Mouse (Mus musculus) heart, postnatal 0 days (tissue): ENCODE data around the gene Npr2. TPM values are rescaled to one million over a fixed set of nuclear protein-coding genes. Genes with fewer than 3 reads are reported as not detected.

Experiments
- ATAC-seq: fragments of 200-750 bp; cut with Nextera tagmentation; 2 replicates; pipeline ENCODE4 v1.8.0; 2017; ENCODE audit warnings: low read depth, moderate number of reproducible peaks, moderate library complexity; ENCODE audit not compliant: insufficient read depth
- DNase-seq: peaks from one replicate; pipeline ENCODE4 v3.0.0-alpha.2; 2016; ENCODE audit warnings: low spot score
- H3K27ac ChIP-seq: fragments of 300-500 bp; sonication (generic); 2 replicates; pipeline ENCODE4 v1.5.1; 2014; ENCODE audit warnings: low read depth, mild to moderate bottlenecking
- H3K27me3 ChIP-seq: fragments of 300-500 bp; sonication (generic); 2 replicates; pipeline ENCODE4 v1.6.1; 2014; ENCODE audit warnings: low read length, mixed read lengths; ENCODE audit not compliant: control insufficient read depth, insufficient read depth
- H3K36me3 ChIP-seq: fragments of 300-500 bp; sonication (generic); replicated peaks from 2 replicates; pipeline ENCODE4 v1.6.1; 2014; ENCODE audit warnings: low read length, mixed read lengths; ENCODE audit not compliant: control insufficient read depth, insufficient read depth
- H3K4me1 ChIP-seq: fragments of 300-500 bp; sonication (generic); 2 replicates; pipeline ENCODE4 v1.6.1; 2014; ENCODE audit warnings: antibody characterized with exemption; ENCODE audit not compliant: control insufficient read depth, insufficient read depth
- H3K4me2 ChIP-seq: fragments of 300-500 bp; sonication (generic); 2 replicates; pipeline ENCODE4 v1.6.1; 2014; ENCODE audit warnings: low read depth, mild to moderate bottlenecking, low read length, moderate library complexity
- H3K4me3 ChIP-seq: fragments of 300-500 bp; sonication (generic); 2 replicates; pipeline ENCODE4 v1.5.1; 2014; ENCODE audit warnings: low read depth, low read length
- H3K9ac ChIP-seq: fragments of 300-500 bp; sonication (generic); replicated peaks from 2 replicates; pipeline ENCODE4 v1.6.1; 2014; ENCODE audit warnings: low read depth, low read length, mixed read lengths
- H3K9me3 ChIP-seq: fragments of 300-500 bp; sonication (generic); replicated peaks from 2 replicates; pipeline ENCODE4 v1.6.1; 2016; ENCODE audit warnings: low read length; ENCODE audit not compliant: control insufficient read depth
- CTCF ChIP-seq: IDR thresholded peaks from 2 replicates; pipeline ENCODE4 v1.5.1; 2016; ENCODE audit warnings: antibody characterized with exemption, control low read depth, low read depth
- EP300 ChIP-seq: IDR thresholded peaks from 2 replicates; pipeline ENCODE4 v1.6.1; 2016; ENCODE audit warnings: antibody characterized with exemption, low read depth
- WGBS: fragments of 180-500 bp; shearing (Covaris S2); extraction: QIAGEN DNeasy Blood & Tissue Kit; methylation state at CpG from one replicate; pipeline ENCODE4 v1.1.7; 2014; 5-methylcytosine and 5-hydroxymethylcytosine counted together
- polyA plus RNA-seq: library from polyadenylated mRNA; unstranded; fragments of >200 nt; fragmentation: Nextera tagmentation; extraction: Ambion mirVana; gene quantifications from 2 replicates; pipeline ENCODE4 v1.2.1, GENCODE M21; 2015
- total RNA-seq: library from RNA; depleted of rRNA; stranded (reverse); fragments of >200 nt; gene quantifications from 2 replicates; pipeline ENCODE4 v1.2.3, GENCODE M21; 2014; ENCODE audit warnings: low replicate concordance

Gene Npr2
- total and polyA plus RNA-seq, 2 experiments from 2014 or later: 6.9 to 23.1 TPM

DNA sequence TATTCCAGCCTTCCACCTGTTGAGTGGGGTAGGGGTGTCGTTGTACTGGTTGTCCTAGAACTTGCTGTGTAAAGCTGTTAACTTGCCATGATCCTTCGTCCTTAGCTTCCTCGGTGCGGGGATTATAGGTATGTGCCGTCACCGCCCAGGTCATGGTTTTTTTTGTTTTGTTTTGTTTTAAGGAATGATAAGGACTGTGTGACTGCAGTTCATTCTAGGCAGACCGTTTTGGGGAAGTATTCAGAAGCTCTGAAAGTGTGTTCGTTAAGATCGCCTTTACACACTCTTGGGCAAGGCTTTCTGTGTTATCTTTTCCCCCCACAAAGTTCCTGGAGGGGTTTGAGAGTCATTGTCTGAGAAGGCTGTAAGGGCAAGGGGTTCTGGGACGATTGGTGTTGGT, 19.2 kb upstream of the Npr2 start:
- 50% methylated on average over 10 of the region's 10 CpGs for WGBS
- Histone ChIP-seq H3K36me3 (no peaks in the 10 kb centered on the region), H3K4me1 (no peaks in the 10 kb centered on the region), H3K27ac (no peak overlapping the region), H3K4me2 (no peak overlapping the region), H3K9me3 (no peaks in the 10 kb centered on the region), H3K9ac (no peak overlapping the region), H3K4me3 (no peak overlapping the region), H3K27me3 (no peaks in the 10 kb centered on the region)
- DNase-seq (no peak), ATAC-seq (no peak)
- no peak for TF ChIP-seq CTCF

DNA sequence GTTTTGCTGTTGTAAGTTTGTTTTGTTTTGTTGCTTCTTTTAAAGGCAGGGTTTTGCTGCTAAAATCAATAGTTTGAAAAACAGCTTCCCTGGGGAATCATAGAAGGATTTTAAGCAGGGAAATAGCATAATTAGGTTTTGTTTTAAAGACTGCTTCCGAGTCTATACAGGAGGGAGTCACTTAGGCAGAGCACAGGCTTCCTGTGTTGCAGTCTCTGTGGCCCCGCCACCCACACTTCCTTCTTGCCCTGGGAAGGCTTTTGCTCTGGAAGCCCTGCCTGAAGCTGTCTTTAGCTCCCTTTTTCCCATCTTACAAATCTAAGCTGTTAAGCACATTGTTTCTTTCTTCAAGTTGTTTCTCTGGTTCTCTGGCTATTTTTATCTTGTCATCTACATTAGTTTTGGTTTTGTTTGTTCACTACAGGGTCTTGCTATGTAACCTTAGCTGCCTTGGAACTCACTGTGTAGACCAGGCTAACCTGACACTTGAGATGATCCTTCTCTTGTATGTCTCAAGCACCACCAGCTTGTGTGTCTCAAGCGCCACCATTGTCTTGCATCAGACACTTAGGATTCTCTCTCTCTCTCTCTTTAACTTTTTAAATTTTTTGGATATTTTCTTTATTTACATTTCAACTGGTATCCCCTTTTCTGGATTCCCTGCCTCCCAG, 18.5 kb upstream of the Npr2 start:
- peak; percentile 24 for DNase-seq

DNA sequence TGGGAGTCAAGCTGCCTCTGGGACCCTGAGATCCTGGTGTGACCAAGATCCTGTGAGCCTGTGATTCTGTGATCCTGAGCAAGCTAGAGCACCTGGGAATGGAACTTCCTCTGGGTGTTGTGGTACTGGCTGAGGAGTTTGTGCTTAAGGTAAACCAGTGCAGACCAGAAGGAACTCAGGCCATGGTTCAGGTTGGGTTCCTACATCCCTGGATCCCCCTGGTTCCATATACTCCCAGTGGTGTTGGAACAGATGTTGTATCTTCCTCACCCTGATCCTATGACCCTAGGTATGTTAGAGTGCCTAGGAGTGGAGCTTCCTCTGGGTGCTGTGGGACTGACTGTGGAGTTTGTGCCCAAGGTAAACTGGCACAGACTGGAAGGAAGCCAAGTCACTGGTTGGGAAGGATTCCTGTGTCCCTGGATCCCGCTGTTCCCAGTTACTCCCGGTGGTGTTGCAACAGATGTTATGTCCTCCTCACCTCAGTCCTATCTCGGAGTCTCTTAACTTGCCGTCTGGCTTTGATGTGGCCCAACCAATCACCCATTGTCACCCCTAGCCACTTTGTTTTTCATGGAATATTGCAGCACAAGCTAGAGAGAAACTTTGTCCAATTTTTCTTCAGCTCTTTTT, 11.5 kb upstream of the Npr2 start:
- TF ChIP-seq EP300: no peak
- TF ChIP-seq CTCF: no peak
- Histone ChIP-seq H3K27ac (no peak overlapping the region), H3K9ac (no peak overlapping the region), H3K4me1 (no peaks in the 10 kb centered on the region), H3K9me3 (peaks cover 9% of the 10 kb centered on the region), H3K27me3 (no peaks in the 10 kb centered on the region), H3K36me3 (no peaks in the 10 kb centered on the region), H3K4me2 (no peak overlapping the region), H3K4me3 (no peak overlapping the region)
- 61% methylated on average over 4 of the region's 4 CpGs for WGBS
- DNase-seq: no peak
- no peak for ATAC-seq

More for the DNA sequence above, 18.5 kb upstream of the Npr2 start:
- H3K27ac ChIP-seq: no peak overlapping the region
- H3K9ac ChIP-seq: no peak overlapping the region
- H3K9me3 ChIP-seq: no peaks in the 10 kb centered on the region
- WGBS: 57% methylated on average over 3 of the region's 3 CpGs
- no peak overlapping the region for H3K4me3 ChIP-seq
- no peak overlapping the region for H3K4me2 ChIP-seq
- no peaks in the 10 kb centered on the region for H3K4me1 ChIP-seq
- no peaks in the 10 kb centered on the region for H3K27me3 ChIP-seq
- no peaks in the 10 kb centered on the region for H3K36me3 ChIP-seq
- TF ChIP-seq CTCF (no peak), EP300 (no peak)
- no peak for ATAC-seq

DNA sequence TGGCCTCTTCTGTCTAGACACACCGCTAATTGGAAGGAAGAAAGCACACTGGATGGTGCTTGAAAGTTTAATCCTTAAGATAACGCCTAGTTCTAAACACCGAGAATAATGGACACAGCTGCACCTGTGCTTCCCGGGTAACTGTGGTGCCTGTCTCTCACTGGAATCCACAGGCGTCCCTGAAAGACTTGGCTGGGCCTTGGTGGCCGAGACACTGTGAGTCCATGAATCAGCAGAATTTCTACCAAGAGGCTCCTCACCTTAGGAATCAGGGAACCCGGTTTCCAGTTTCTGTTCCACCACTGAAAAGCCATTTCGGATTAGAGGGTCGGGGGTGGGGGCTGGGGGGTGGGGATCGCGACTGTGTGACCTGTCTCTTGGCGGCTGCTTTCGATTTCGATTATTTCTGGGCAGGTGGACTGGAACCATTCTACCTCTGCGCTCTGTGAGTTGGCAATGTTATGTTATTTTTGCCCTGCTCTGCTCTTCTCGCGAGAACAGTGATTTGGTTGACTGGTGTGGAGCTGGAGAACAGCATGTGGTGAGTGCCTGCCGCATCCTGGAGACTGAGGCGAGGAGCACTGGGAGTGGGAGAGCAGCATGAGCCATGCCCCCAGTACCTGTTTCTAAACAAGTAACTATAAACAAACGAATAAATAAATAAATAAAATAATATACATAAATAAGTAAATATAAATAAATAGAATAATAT, 2.5 kb upstream of the Npr2 start:
- Histone ChIP-seq H3K27ac (no peak overlapping the region), H3K27me3 (no peaks in the 10 kb centered on the region), H3K9me3 (peaks cover 13% of the 10 kb centered on the region), H3K9ac (no peak overlapping the region), H3K4me3 (no peak overlapping the region), H3K36me3 (no peaks in the 10 kb centered on the region), H3K4me2 (peak overlapping the region; percentile 32; the same call in 1 of the 2 replicates), H3K4me1 (peaks cover 10% of the 10 kb centered on the region; the same call in 1 of the 2 replicates)
- ATAC-seq (no peak), DNase-seq (peak; percentile 43)
- TF ChIP-seq EP300: no peak
- TF ChIP-seq CTCF: no peak
- WGBS: 42% methylated on average over 20 of the region's 20 CpGs

DNA sequence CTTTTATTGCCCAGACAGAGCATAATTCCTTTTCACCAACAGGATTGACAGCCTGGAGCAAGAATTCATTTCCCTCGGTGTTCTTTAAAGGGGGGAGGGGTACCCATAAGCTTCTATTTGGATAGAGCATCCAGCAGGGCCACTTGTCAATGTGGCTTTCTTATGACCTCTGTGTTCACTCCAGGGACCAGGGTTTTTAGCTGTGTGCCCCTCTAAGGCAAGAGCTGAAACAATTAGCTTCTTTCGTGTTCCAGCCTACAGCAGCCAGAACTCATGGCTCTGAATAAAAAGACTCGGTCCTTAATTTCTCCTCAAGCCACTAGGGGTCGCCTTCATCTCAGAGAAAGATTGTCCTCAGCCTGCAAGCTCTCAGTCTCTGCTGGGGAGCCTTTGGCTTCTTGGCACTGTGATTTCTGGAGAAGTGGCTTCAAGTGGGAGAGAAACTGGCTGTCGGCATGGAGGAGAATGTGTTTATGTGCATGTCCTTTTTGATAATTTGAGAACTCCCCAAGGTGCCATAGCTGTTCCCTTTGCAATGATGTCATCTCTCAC, 1.6 kb upstream of the Npr2 start:
- TF ChIP-seq CTCF (peak; percentile 86), EP300 (no peak)
- Histone ChIP-seq H3K4me2 (peak overlapping the region; percentile 34; the same call in 1 of the 2 replicates), H3K27me3 (no peaks in the 10 kb centered on the region), H3K9me3 (peaks cover 6% of the 10 kb centered on the region), H3K27ac (no peak overlapping the region; the same call in 1 of the 2 replicates), H3K36me3 (no peaks in the 10 kb centered on the region), H3K4me3 (no peak overlapping the region), H3K4me1 (peaks cover 11% of the 10 kb centered on the region; the same call in 1 of the 2 replicates), H3K9ac (no peak overlapping the region)
- 6% methylated on average over 5 of the region's 5 CpGs for WGBS
- peak; percentile 65 for ATAC-seq
- peak; percentile 94 for DNase-seq
